Mouse (Mus musculus): ENCODE measurements around the gene B3galt1.

DNA sequence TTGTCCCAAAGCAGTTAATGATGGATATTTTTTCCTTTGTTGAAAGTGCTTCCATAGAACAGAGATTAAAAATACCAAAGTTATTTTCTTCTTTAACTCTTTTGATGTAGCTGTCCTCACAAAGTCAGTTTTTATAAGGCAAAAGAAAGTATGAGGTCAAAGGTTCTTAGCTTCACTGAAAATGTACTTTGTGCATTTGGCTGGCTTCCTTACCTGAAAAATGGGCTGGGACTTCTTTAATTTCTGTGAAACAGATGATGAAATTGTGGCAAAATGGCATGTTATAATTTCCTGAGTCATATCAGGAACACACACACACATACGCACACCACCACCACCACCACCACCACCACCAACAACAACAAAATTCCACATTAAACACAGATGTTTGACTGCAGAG lies 427.8 kb downstream of the B3galt1 start:
- TF ChIP-seq TAL1 (IDR thresholded peaks at IDR 0.05; ENCODE audit: low read length) (no peak), GATA1 (IDR thresholded peaks at IDR 0.05; ENCODE audit: low read length) (no peak)
